Mouse (Mus musculus) hindbrain, embryonic 12.5 days (tissue): ENCODE data around the gene Pakap. TPM values are rescaled to one million over a fixed set of nuclear protein-coding genes. Genes with fewer than 3 reads are reported as not detected.
A peak's percentile ranks its signal among the peaks of the same experiment; 100 is the strongest.

Experiments used
- ATAC-seq: fragments of 200-750 bp; cut with Nextera tagmentation; 2 replicates; pipeline ENCODE4 v1.8.0; 2017; ENCODE audit warnings: moderate TSS enrichment; ENCODE audit not compliant: low FRiP score
- H3K27ac ChIP-seq: fragments of 300-500 bp; sonication (generic); 2 replicates; pipeline ENCODE4 v1.5.1; 2016; ENCODE audit warnings: mild to moderate bottlenecking
- H3K27me3 ChIP-seq: fragments of 300-500 bp; sonication (generic); 2 replicates; pipeline ENCODE4 v1.6.1; 2016; ENCODE audit warnings: mild to moderate bottlenecking
- H3K36me3 ChIP-seq: fragments of 300-500 bp; sonication (generic); 2 replicates; pipeline ENCODE4 v1.6.1; 2016; ENCODE audit warnings: mild to moderate bottlenecking
- H3K4me1 ChIP-seq: fragments of 300-500 bp; sonication (generic); 2 replicates; pipeline ENCODE4 v1.6.1; 2016
- H3K4me2 ChIP-seq: fragments of 300-500 bp; sonication (generic); replicated peaks from 2 replicates; pipeline ENCODE4 v1.6.1; 2016; ENCODE audit warnings: mild to moderate bottlenecking
- H3K4me3 ChIP-seq: fragments of 300-500 bp; sonication (generic); 2 replicates; pipeline ENCODE4 v1.5.1; 2016; ENCODE audit warnings: mild to moderate bottlenecking
- H3K9ac ChIP-seq: fragments of 300-500 bp; sonication (generic); 2 replicates; pipeline ENCODE4 v1.6.1; 2016; ENCODE audit warnings: mild to moderate bottlenecking, moderate library complexity
- H3K9me3 ChIP-seq: fragments of 300-500 bp; sonication (generic); replicated peaks from 2 replicates; pipeline ENCODE4 v1.6.1; 2016; ENCODE audit warnings: mild to moderate bottlenecking
- WGBS: fragments of 180-500 bp; shearing (Covaris S2); methylation state at CpG from one replicate; pipeline ENCODE4 v1.1.7; 2016; 5-methylcytosine and 5-hydroxymethylcytosine counted together
- polyA plus RNA-seq: library from polyadenylated mRNA; unstranded; fragments of >200 nt; fragmentation: Nextera tagmentation; extraction: Ambion mirVana; gene quantifications from 2 replicates; pipeline ENCODE4 v1.2.1, GENCODE M21; 2016

Pakap gene
- polyA plus RNA-seq, 1 experiment from 2014 or later = 28.1 TPM

- Histone ChIP-seq H3K27ac (peak overlapping the region; percentile 64; the same call in 1 of the 2 replicates), H3K36me3 (no peaks in the 10 kb centered on the region), H3K4me1 (peaks cover 33% of the 10 kb centered on the region), H3K27me3 (no peaks in the 10 kb centered on the region), H3K4me2 (peak overlapping the region; percentile 72), H3K9ac (0 out of 2 replicates have a peak overlapping the region, but pooled peaks have one; percentile 57), H3K9me3 (no peaks in the 10 kb centered on the region), H3K4me3 (peak overlapping the region; percentile 44)
- no peak for ATAC-seq
- 35% methylated on average over 9 of the region's 9 CpGs for WGBS
Observed at GRCm38 (mm10) chr4:57783391-57783770, 215.4 kb downstream of the Pakap start.

GRCm38 (mm10) chr4:57783853-57784600, 216.0 kb downstream of the Pakap start:
- ATAC-seq = no peak
- 0 out of 2 replicates have a peak overlapping the region, but pooled peaks have one; percentile 44 for H3K4me3 ChIP-seq
- no peaks in the 10 kb centered on the region for H3K36me3 ChIP-seq
- 76% methylated on average over 11 of the region's 11 CpGs for WGBS
- H3K27ac ChIP-seq = 0 out of 2 replicates have a peak overlapping the region, but pooled peaks have one; percentile 64
- peaks cover 38% of the 10 kb centered on the region for H3K4me1 ChIP-seq
- no peaks in the 10 kb centered on the region for H3K9me3 ChIP-seq
- no peak overlapping the region for H3K9ac ChIP-seq
- H3K4me2 ChIP-seq = peak overlapping the region; percentile 72
- H3K27me3 ChIP-seq = no peaks in the 10 kb centered on the region

- H3K9me3 ChIP-seq = no peaks in the 10 kb centered on the region
- ATAC-seq = no peak
- no peak overlapping the region for H3K9ac ChIP-seq
- H3K36me3 ChIP-seq = no peaks in the 10 kb centered on the region
- H3K4me2 ChIP-seq = no peak overlapping the region
- H3K4me1 ChIP-seq = peaks cover 12% of the 10 kb centered on the region
- no peak overlapping the region for H3K27ac ChIP-seq
- H3K27me3 ChIP-seq = no peaks in the 10 kb centered on the region
- 35% methylated on average over 5 of the region's 5 CpGs for WGBS
- no peak overlapping the region for H3K4me3 ChIP-seq
Observed at GRCm38 (mm10) chr4:57788709-57789108, 220.7 kb downstream of the Pakap start.

GRCm38 (mm10) chr4:57789118-57789517, 221.1 kb downstream of the Pakap start:
- no peak overlapping the region for H3K9ac ChIP-seq
- no peaks in the 10 kb centered on the region for H3K27me3 ChIP-seq
- peak overlapping the region; percentile 52; the same call in 1 of the 2 replicates for H3K27ac ChIP-seq
- H3K4me2 ChIP-seq = no peak overlapping the region
- no peaks in the 10 kb centered on the region for H3K36me3 ChIP-seq
- no peak for ATAC-seq
- H3K4me3 ChIP-seq = no peak overlapping the region
- peaks cover 9% of the 10 kb centered on the region for H3K4me1 ChIP-seq
- no peaks in the 10 kb centered on the region for H3K9me3 ChIP-seq

DNA sequence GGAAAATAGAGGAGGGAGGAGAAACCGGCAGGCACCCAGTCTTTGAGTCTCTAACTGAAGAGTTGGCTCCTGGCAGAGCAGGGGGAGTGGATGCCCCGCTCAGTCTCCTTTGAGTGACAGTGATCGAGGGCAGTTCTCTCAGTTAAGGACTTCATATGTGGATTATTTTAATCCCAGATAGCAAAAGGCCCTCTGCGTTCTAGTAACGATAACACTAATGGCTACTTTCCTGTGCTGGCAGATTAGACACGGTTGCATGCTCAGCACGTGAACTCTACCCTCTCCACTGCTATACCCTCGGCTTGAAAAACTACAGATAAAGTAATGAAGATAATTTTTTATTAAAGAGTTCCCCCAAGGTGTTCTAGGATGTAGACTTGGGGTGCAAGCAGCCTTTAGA, 226.0 kb downstream of the Pakap start:
- Histone ChIP-seq H3K9ac (no peak overlapping the region), H3K27ac (no peak overlapping the region), H3K4me3 (no peak overlapping the region), H3K4me2 (no peak overlapping the region), H3K27me3 (no peaks in the 10 kb centered on the region), H3K36me3 (no peaks in the 10 kb centered on the region), H3K4me1 (peaks cover 12% of the 10 kb centered on the region), H3K9me3 (no peaks in the 10 kb centered on the region)
- 69% methylated on average over 8 of the region's 8 CpGs for WGBS
- ATAC-seq = no peak

- Histone ChIP-seq H3K27ac (no peak overlapping the region), H3K4me1 (peaks cover 10% of the 10 kb centered on the region), H3K9me3 (no peaks in the 10 kb centered on the region), H3K9ac (no peak overlapping the region), H3K27me3 (no peaks in the 10 kb centered on the region), H3K36me3 (no peaks in the 10 kb centered on the region), H3K4me2 (no peak overlapping the region), H3K4me3 (no peak overlapping the region)
- WGBS = 25% methylated on average over 3 of the region's 3 CpGs
- no peak for ATAC-seq
Observed at GRCm38 (mm10) chr4:57794547-57794946, 226.6 kb downstream of the Pakap start.

- peaks cover 10% of the 10 kb centered on the region for H3K4me1 ChIP-seq
- no peaks in the 10 kb centered on the region for H3K27me3 ChIP-seq
- 80% methylated on average over 9 of the region's 9 CpGs for WGBS
- H3K9ac ChIP-seq = no peak overlapping the region
- no peak overlapping the region for H3K4me3 ChIP-seq
- H3K4me2 ChIP-seq = no peak overlapping the region
- H3K27ac ChIP-seq = no peak overlapping the region
- no peak for ATAC-seq
- no peaks in the 10 kb centered on the region for H3K36me3 ChIP-seq
- H3K9me3 ChIP-seq = no peaks in the 10 kb centered on the region
Observed at GRCm38 (mm10) chr4:57797548-57798285, 229.7 kb downstream of the Pakap start.

- ATAC-seq = peak; percentile 66; the same call in 1 of the 2 replicates
- no peaks in the 10 kb centered on the region for H3K36me3 ChIP-seq
- no peak overlapping the region for H3K9ac ChIP-seq
- H3K9me3 ChIP-seq = no peaks in the 10 kb centered on the region
- no peak overlapping the region for H3K4me2 ChIP-seq
- 40% methylated on average over 10 of the region's 10 CpGs for WGBS
- H3K27me3 ChIP-seq = no peaks in the 10 kb centered on the region
- H3K4me1 ChIP-seq = peaks cover 10% of the 10 kb centered on the region
- no peak overlapping the region for H3K4me3 ChIP-seq
- H3K27ac ChIP-seq = peak overlapping the region; percentile 52; the same call in 1 of the 2 replicates
Observed at GRCm38 (mm10) chr4:57798286-57799018, 230.5 kb downstream of the Pakap start.

DNA sequence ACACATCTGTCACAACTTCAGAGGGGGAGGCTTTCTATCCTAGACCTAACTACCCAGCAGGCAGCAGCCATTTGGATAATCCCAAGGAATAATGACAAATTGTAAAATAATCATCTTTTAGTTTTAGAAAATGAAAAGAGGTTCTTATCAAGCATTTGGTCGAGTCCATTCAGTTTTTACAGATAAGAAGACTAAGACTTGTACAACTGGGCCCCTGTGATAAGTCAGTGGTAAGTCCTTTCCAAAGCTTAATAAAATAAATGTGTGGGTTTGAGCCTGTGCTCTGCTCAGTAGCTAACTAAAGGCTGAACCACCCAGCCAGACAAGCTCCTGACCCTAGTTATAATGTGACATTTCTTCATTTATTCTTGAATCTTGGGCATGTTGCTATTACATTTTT, 231.3 kb downstream of the Pakap start:
- Histone ChIP-seq H3K36me3 (no peaks in the 10 kb centered on the region), H3K27ac (no peak overlapping the region), H3K9me3 (no peaks in the 10 kb centered on the region), H3K4me1 (peaks cover 10% of the 10 kb centered on the region), H3K9ac (no peak overlapping the region), H3K4me3 (no peak overlapping the region), H3K4me2 (no peak overlapping the region), H3K27me3 (no peaks in the 10 kb centered on the region)
- 75% methylated on average over 1 of the region's 1 CpGs for WGBS
- ATAC-seq = no peak

DNA sequence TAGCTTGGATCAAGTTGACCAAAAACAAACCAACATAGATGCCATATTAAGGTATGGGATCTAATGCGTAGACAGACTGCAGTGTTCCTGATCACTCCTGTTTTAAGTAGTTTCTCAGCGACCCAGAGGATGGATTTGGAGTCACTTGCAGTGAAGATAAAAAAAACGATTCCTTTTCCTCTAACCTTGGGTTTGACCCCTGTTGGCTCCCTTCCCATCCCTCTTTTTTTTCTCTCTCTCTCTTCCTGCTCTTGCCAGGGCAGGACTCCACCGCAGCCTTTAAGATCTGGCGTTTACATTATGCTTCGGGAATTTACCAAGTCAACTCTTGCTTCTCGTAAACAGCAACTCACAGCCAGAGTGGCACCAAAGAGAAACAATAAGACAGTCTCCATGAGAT, 233.3 kb downstream of the Pakap start:
- no peak overlapping the region for H3K9ac ChIP-seq
- no peaks in the 10 kb centered on the region for H3K27me3 ChIP-seq
- peaks cover 8% of the 10 kb centered on the region for H3K4me1 ChIP-seq
- no peak overlapping the region for H3K27ac ChIP-seq
- WGBS = 81% methylated on average over 7 of the region's 7 CpGs
- H3K9me3 ChIP-seq = no peaks in the 10 kb centered on the region
- no peak overlapping the region for H3K4me2 ChIP-seq
- no peaks in the 10 kb centered on the region for H3K36me3 ChIP-seq
- no peak overlapping the region for H3K4me3 ChIP-seq
- ATAC-seq = no peak

- Histone ChIP-seq H3K36me3 (no peaks in the 10 kb centered on the region), H3K9me3 (no peaks in the 10 kb centered on the region), H3K4me3 (no peak overlapping the region), H3K27ac (no peak overlapping the region), H3K4me2 (no peak overlapping the region), H3K9ac (no peak overlapping the region), H3K4me1 (peaks cover 8% of the 10 kb centered on the region), H3K27me3 (no peaks in the 10 kb centered on the region)
- 94% methylated on average over 5 of the region's 5 CpGs for WGBS
- no peak for ATAC-seq
Observed at GRCm38 (mm10) chr4:57801986-57802385, 234.0 kb downstream of the Pakap start.

DNA sequence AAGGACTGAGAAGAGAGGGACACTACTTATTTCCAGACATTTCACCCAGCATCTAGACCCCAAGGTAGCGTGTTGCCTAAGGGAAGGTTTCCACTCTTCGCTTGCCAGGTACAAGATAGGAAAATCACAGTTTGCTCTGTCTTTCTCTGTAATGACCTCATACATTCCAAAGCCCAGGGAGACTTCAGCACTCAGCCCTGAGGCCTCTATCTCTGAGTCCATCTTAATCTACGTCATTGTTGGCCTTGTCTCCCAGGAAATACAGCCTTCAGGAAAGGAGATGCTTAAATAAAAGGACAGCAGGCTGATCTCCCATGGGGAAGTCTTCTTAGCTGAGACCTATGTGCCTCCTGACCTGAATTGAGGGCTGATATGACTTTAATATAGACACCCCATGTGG, 234.4 kb downstream of the Pakap start:
- WGBS = 84% methylated on average over 3 of the region's 3 CpGs
- Histone ChIP-seq H3K9ac (no peak overlapping the region), H3K36me3 (no peaks in the 10 kb centered on the region), H3K9me3 (no peaks in the 10 kb centered on the region), H3K27me3 (no peaks in the 10 kb centered on the region), H3K4me2 (no peak overlapping the region), H3K4me1 (peaks cover 8% of the 10 kb centered on the region), H3K4me3 (no peak overlapping the region), H3K27ac (no peak overlapping the region)
- no peak for ATAC-seq
